Mouse (Mus musculus) adrenal gland, postnatal 14 days (tissue): ENCODE results near the gene Ulk4. TPM values are rescaled to one million over a fixed set of nuclear protein-coding genes. Genes with fewer than 3 reads are reported as not detected.
A peak's percentile ranks its signal among the peaks of the same experiment; 100 is the strongest.

Experiments
- DNase-seq: peaks from one replicate; pipeline ENCODE4 v3.0.0; 2021; ENCODE audit warnings: mixed read lengths
- total RNA-seq: library from RNA; stranded (reverse); gene quantifications from 2 replicates; pipeline ENCODE4 v1.2.3, GENCODE M21; 2021

Ulk4 gene
- total RNA-seq, 1 experiment from 2014 or later, result 1.8 TPM

DNA sequence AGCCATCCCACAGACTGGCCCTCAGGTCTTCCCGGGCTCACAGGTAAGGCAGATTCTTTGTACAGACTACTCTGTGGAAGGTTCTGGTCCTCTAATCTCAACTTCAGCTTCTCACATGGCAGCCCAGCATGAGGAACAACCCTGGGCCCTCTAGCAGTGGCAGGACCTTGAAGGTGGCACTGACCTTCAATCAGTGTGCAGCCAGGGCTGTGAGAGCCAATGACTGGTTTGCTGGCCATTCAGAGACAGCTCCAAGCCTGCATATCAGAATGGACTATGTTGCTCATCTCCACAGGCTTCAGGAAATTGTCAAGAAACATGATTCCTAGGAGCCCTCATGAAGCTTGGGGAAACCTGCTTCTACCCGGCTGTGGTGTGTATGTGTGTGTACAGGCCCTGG, 302.8 kb downstream of the Ulk4 start:
- peak; percentile 40 for DNase-seq

DNA sequence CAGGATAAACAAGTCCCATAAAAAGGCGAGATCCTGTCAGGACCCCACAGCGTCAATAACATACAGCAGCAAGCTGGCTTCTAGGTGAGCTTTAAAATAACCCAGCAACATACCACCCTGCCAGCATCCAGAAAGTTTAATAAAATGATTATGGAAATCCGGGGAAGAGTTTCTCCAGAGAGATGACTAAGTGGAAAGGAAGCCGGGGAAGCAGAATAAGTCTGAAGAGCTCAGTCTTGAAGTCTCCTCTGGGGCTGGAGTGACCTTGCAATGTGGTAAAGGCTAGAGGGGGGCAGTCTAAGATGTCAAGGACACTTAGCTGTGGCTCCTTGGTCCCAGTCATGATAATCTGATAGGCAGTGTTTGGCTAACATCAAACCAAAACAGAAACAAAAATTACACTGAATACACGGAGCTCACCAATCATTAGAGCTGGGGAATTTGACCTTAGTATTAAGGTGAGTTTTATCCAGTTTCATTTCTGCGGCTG, 303.9 kb downstream of the Ulk4 start:
- no peak for DNase-seq

DNA sequence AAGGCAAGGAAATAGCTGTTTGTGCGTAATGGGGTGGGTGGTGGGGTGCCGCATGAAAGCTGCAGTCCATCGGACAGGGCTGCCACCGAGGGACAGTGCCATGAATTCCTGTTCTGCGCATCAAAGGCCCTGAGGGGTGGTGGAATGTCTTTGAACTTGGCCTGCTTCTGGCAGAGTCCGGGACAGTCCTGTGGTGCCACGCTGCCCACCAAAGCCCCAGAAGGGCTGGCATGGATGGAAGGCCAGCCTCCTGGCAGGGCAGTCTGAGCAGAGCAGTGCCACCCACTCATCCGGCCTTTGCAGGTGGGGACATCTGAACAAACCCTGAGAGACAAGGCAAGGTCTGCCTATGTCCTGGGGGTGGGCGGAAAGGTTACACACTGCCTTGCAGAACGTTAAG, 312.0 kb downstream of the Ulk4 start:
- peak; percentile 61 for DNase-seq

DNA sequence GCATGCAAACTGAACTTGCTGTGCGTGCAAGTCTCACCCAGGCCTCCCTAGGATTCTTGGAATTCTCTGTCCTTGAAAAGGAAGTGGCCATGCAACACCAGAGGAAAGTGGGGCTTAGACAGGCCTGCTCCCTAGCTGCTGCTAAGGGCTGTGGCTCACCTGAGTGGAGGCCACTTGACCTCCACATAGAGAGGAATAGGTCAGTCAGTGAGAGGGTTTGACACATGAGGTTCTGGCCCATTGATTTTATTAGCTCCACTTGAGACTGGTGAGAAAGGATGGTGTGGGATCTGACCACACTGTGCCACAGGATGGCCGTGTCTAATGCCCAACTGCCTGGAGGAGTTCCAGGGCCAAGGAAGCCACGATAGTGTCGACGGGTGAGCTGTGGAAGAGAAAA, 312.8 kb downstream of the Ulk4 start:
- no peak for DNase-seq

DNA sequence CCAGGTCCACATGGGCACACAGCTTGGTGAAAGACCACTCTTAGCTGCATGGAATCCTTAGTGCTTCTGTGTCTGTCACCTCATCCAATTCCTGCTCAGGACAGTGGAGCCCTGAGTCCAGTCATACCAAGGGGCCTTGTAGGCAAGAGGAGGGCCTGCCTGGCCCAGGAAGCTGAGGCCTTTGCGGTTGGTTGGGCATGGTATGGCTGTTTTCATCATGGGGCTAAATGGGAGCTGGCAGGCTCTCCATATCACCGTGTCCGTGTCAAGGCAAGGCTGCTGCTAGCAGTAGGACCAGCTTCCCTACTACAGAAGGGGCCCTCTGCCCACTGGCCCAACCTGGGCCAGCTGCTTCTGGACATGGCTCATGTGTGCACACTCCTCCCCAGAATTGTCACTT, 313.3 kb downstream of the Ulk4 start:
- DNase-seq, result no peak

DNA sequence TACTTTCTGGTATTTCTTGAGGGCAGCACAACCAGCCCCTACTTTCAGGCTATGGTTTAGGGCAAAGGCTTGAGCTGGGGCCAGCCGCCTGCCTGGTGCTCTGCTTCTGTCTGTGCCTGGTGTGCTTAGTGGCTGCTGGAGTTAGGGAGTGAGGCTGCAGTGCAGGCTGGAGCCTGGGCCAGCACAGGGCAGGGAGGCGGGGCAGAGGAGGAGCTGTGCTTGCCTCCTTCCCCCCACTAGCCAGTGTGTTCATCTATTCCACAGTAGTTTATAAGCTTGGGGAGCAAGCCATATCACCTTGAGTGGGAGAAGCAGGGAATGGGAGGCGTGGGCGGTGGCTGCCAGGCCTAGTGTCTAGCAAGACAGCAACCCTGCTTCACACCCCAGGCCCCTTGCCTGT, 313.9 kb downstream of the Ulk4 start:
- no peak for DNase-seq

DNA sequence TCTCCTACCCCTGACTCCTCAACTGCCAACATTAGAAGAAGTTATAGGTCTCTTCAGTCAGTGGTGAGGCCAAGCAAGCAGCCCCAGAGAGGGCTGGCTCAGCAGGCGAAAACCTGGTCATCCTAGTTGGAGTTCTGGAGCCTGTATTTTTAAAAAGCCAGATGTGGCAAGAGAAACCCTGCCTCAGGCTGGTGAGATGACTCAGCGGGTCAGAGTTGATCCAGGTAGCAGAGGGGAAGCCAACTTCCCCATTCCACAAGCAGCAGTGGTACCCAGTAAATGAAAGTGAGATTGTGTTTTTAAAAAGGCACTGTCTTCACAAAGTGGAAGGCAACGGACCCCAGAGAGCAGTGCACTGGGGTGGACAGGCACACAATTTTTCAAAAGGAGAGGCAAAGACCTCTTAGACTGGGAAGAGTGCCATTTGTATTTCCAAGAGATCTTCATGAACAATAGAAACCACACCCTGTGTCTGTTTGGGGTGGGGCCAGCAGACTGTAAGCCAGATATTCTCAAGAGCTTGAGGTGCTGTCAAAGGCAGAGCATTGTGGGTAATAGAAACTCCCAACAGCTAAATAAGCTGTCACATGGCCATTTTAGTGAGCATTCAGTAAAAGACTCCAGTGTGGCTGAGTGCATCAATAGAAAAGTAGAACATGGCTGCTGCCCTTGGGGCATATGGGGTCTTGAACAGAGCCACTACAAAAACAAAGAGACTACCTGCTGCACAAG, 314.9 kb downstream of the Ulk4 start:
- no peak for DNase-seq

DNA sequence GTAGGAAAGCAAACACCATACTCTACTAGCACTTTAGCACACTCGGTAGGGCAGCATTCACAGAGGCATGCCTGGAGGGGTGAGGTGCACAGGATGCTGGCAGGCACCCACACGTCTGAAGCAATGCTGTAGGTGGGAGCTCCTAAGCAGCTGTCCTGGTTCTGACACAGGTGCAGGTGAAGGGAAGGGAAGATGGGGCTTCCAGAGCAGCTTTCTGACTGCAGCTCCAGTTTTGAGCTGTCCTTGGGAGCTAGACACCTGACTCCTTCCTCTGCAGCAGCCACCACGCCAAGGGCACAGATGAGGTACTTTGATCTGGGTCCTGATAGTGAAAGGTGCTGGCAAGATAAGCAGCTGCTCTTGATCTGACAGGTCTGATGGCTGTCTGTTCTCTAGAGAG, 315.5 kb downstream of the Ulk4 start:
- peak; percentile 29 for DNase-seq

DNA sequence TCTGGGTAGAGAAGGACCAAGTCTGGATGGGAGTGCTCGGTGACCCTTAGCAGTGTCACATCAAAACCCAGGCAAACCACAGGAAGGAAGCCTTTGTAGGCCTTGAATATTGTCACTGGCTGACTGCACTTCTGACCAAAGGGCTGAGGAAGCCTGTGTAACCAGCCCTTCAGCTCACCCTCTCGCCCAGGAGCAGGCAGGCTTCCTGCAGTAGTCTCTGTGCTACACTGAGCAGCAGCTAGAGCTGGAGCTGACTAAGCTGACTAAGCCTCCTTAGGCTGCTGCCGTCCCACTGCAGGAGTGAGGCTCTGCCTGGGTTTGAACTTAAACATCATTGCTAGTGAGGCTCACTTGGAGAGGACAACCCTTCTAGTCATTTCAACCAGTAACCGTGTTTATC, 316.4 kb downstream of the Ulk4 start:
- no peak for DNase-seq

DNA sequence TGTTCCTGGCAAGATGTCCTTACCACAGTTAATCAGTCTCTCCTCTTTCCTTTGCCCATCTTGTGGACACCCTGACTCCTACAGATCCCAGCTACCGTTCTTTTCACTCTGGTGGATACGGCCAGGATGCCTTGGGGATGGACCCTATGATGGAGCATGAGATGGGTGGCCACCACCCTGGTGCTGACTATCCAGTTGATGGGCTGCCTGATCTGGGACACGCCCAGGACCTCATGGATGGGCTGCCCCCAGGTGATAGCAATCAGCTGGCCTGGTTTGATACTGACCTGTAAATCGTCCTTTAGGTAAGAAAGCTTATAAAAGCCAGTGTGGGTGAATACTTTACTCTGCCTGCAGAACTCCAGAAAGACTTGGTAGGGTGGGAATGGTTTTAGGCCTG, 317.8 kb downstream of the Ulk4 start:
- DNase-seq, result no peak

DNA sequence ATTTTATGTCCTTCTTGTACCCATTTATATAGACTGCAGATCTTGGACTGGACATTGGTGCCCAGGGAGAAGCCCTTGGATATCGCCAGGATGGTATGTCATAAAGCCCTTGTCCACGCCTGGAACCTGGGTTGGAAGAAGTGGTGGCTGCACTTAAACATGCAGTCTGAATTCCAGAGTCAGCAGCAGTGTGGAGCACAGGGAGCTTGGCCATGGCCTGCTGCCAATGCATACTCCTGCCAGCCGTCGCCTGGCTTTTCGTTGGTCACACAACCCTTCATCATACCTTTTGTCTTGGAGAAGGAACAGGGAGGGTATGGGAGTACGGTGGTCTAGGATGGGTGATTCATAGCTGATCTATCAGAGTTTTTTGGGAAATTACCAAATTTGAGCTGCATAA, 318.4 kb downstream of the Ulk4 start:
- DNase-seq, result peak; percentile 44

DNA sequence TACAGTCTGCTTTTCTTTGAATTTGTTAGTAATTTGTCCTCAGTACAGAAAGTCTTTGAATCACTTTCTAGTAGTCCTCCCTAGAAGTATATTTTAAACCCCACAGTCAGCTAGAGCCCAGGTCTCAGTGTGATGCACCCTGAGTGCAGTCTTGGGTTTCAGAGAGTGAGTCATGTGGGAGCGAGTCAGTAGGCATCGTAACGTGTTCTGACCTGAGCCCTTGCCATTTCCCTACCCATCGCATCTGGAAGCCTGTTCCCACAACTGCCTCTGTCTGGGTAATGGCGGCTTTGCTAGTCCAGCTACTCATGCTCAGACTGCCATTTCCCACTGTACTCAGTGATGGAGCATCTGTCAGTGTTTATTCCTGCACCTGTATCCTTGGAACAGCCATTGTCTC, 318.9 kb downstream of the Ulk4 start:
- DNase-seq, result no peak

DNA sequence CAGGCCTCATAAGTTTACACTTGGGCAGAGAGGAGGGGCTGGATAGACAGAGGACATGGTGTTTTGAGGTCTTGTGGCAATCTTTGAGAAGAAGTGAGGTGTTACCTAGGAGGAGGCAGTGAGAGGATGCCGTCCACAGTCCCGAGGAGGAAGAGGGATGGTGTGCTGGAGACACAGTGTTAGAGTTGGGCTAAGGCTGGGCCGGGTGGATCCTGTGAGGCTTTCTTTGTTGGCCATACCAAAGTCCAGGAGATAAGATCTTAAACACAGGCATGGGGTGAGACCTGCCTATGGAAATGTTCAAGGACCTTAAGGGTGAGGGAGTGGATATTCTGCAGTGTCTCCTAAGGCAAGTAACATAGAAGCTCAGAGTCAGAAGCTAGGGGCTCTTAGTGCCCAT, 325.1 kb downstream of the Ulk4 start:
- no peak for DNase-seq

DNA sequence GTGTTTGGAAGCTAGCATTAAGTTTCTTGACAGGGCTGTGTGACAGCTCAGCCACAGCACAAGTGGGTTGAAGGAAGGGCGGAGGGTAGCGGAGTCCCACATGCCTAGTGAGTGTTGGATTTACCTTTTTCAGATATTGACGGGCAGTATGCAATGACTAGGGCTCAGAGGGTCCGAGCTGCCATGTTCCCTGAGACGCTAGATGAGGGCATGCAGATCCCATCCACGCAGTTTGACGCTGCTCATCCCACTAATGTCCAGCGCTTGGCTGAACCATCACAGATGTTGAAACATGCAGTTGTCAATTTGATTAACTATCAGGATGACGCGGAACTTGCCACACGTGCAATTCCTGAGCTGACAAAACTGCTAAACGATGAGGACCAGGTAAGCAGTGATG, 326.2 kb downstream of the Ulk4 start:
- no peak for DNase-seq

DNA sequence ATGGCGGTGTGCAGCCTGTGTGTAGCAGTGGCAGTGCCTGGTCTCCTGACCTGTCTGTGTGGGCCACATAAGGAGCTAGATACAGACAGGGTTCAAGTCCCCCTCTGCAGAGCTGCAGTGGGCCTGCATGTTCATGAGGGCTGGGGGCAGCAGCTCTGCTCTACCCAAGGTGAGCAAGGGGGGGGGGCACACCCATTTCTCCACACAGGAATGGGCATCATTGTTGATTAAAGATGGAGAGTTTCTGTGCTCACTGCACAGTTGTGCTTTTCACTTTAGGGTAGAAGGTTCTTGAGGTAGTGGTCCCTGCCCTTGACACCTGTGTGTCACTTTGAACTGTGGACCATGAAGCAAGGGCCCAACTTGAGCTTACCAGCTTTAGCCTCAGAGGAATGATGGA, 328.2 kb downstream of the Ulk4 start:
- no peak for DNase-seq

DNA sequence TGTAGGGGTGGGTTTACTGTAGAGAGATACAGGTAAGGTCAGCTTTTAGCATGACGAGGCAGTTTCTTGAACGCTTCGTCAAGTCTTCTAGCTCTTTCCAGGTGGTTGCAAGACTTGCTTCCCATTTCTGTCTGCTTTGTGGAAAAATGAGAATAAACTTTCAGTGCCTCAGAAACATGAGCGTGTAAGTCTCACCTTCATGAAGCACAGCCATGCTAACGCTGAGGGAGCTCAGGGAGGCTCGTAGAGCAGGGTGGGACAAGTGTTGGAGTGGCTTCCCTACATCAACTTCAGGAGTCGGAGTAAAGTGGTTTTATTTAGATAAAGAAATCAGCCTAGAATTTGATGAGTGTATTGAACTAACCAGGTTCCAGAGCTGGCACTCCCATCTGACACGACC, 330.9 kb downstream of the Ulk4 start:
- DNase-seq, result no peak

DNA sequence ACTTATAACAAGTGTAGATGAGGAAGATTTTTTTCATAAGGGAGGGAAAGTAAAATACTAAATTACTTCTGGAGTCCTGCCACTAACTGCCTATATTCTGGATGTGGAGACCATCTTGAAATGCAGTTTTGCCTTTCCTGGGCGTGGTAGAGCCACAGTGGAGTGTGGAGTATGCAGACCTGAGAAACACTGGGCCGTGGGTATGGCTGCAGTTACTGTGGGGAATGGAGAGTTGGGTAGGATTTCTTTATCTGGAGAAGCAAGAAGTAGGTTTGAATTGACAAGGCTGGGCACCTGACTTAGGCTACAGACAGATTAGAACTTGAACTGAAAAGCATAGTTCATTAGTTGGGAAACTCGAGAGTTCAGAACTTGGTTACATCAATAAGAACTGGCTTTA, 332.8 kb downstream of the Ulk4 start:
- no peak for DNase-seq

DNA sequence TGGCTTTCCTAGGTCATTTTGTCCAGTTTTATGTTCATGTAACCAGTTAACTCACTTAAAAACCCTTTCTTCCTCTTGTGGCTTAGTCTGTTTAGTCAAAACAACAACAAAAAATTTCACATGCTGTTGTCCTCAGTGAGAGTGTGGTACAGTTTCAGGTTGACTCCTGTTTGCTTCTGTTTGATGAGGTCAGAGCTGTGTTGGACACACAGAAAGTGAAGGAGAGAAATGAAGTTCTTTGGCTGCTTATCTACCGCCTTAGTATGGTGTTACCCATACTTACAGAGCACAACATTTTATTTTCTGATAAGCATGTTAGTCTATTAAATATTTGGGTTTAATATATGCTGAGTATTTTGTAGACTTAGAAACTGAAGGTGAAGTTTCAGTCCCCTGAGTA, 333.2 kb downstream of the Ulk4 start:
- no peak for DNase-seq

DNA sequence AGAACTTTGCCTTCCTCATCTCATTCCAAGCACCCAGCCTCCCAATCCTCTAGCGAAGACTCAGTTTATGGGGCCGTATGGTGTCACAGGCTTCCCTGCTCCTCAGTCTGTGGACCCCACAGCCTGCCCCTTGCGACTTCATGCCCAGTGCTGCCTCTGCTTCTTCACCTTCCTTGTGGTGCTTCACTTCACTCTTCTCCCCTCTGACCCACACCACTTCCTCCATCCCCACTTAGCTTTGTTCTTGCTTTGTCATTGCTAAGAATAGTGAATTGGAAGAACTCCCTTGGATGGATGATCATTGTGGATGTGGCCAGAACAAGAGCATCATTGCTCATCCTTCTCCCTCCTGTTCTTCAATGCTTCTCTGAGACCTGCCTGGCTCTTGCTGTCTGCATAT, 336.1 kb downstream of the Ulk4 start:
- DNase-seq, result no peak

DNA sequence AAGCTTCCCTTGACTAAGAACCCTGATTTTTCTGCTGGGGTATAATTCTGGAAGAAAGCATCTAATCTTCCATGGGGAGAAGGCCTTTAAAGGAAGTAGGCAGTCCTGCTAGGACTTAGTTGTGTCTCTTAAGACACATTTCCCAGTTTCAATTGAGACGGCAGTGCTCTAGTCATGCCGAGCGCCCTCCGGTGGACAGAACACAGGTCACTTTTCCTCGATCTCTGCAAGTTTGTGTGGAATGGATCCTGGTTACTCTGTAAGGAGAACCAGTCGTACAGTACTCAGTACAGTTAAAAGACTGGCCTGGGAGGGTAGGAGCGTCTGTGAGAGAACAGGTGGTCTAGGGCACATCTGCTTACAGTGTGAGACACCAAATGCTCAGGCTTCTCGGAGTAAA, 340.6 kb downstream of the Ulk4 start:
- DNase-seq, result peak; percentile 81

DNA sequence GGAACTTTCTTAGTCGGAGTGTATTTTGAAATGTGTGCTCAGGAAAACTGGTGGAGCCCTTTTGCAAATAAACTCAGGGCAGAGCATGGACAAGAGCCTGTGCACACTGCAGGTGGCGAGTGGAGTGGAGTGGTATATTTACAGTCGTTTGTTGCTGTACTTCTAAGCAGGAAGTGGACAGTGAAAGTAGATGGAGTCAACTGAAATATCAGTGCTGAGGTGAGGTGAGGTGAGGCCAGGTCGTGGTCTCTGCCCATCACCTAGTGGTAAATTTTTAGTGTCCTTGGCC, 341.4 kb downstream of the Ulk4 start:
- DNase-seq, result no peak

DNA sequence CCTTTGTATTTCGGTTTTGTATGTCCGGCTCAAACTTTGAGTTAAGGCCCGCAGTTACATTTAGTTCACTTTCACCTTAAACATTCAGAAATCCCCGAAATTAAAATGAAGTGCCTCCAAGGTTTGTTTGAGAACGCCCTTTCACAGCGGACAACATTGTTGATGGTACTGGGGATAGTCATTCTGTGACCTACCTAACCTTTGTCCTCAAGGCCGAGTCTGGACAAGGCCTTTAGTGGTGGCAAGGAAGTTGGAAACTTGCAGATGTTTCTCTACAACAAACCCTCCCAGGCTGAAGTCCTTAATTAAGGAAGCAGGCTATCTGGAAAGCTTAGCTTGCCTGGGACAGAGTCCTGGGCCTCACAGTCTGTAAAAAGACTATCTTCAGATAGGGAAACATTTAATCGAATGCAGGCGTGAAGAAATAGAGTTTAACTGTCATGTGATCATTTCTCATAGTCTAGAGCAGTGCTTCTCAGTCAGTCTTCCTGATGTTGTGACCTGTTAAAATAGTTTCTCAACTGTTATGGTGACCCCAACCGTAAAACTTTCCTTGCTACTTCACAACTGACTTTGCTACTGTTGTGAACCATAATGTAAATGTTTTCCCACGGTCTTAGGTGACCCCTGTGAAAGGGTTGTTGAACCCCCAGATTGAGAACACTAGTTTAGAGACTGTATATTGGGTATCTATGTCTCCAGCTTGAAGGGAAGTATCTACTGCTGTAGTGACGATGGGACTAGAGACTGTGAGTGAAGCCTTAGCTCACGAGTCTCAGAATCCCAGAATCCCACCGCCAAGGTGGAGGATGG, 342.0 kb downstream of the Ulk4 start:
- peak; percentile 33 for DNase-seq

DNA sequence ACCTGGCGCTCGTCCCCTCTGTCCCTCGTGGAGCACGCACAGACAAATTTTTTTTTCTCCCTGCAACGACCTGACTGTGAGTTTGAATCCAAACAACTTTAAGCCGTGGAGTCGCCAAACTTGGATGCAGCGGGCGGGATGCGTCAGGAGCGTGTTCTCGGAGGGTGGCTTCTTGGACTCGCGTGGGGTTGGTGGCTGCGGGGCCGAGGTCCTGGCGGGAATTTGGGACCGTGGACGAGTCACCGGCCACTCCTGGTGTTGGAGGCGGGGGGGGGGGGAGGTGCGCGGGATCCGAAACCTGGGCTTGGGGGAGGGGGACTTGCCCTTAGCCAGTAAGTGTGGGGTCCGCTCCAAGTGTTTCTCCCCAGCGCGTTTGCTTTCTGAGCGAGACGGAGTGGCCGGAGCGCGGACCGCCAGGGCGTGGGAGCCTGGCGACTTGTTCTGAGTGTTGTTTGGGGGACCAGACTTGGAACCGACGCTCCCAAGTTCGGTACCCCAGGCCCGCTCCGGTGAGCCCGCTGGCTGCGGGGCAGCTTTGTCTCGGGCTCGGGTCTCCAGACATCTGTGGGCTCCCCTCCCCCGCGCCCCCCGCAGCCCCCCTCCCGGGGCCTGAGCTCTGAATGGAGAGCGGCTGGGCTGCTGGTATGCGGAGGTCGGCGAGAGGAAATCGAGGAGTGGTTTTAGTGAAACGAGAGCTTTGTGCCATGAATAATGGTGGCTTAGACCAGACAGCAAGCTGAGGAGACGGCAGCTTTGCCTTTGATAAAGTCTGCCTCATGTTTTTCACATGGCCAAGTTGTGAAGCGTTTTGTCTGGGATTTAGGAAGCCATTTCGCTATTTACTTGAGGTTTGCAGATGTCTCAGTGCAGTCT, 342.9 kb downstream of the Ulk4 start:
- peak; percentile 63 for DNase-seq
